Mouse (Mus musculus) CD8-positive naive resting alpha-beta T cell, adult 2 months (primary cell): ENCODE measurements at regions not wholly inside any gene's neighbourhood (a gene's known extent, or its start where the extent isn't known, plus 50 kb on each side); places are given as distances from the start of the nearest gene placed in this dataset.

ENCODE experiments used
- DNase-seq, 2 experiments: peaks; one replicate each; pipeline ENCODE4 v3.0.0; 2022; ENCODE audit warnings: low read depth in 2 of 2, low spot score in 2 of 2

- DNase-seq, result no peak
Measured at GRCm38 (mm10) chr10:98041766-98042165, 315.2 kb upstream of the C030005K15Rik start.

GRCm38 (mm10) chr10:98043873-98044272 is 317.3 kb upstream of the C030005K15Rik start:
- no peak for DNase-seq

GRCm38 (mm10) chr10:98044579-98044978 is 318.0 kb upstream of the C030005K15Rik start:
- no peak for DNase-seq

- no peak for DNase-seq
Measured at GRCm38 (mm10) chr10:98073432-98073831, 346.9 kb upstream of the C030005K15Rik start.

- DNase-seq, result no peak
Measured at GRCm38 (mm10) chr10:98084881-98085280, 358.3 kb upstream of the C030005K15Rik start.

- DNase-seq, result no peak
Measured at GRCm38 (mm10) chr10:98116296-98116695, 389.7 kb upstream of the C030005K15Rik start.

- no peak for DNase-seq
Measured at GRCm38 (mm10) chr10:98125713-98126112, 399.2 kb upstream of the C030005K15Rik start.

- no peak for DNase-seq
Measured at GRCm38 (mm10) chr10:98135026-98135425, 408.5 kb upstream of the C030005K15Rik start.

- DNase-seq, result no peak
Measured at GRCm38 (mm10) chr10:98145773-98146172, 419.2 kb upstream of the C030005K15Rik start.

- DNase-seq, result no peak
Measured at GRCm38 (mm10) chr10:98146998-98147863, 420.7 kb upstream of the C030005K15Rik start.

- no peak for DNase-seq
Measured at GRCm38 (mm10) chr10:98155982-98156381, 429.4 kb upstream of the C030005K15Rik start.

- no peak for DNase-seq
Measured at GRCm38 (mm10) chr10:98185666-98186065, 459.1 kb upstream of the C030005K15Rik start.

- no peak for DNase-seq
Measured at GRCm38 (mm10) chr10:98196852-98197251, 470.3 kb upstream of the C030005K15Rik start.

GRCm38 (mm10) chr10:98210246-98210645 is 483.7 kb upstream of the C030005K15Rik start:
- no peak for DNase-seq

- DNase-seq, result no peak
Measured at GRCm38 (mm10) chr10:98212876-98213587, 486.5 kb upstream of the C030005K15Rik start.

GRCm38 (mm10) chr10:98231017-98231416 is 504.5 kb upstream of the C030005K15Rik start:
- no peak for DNase-seq

- no peak for DNase-seq
Measured at GRCm38 (mm10) chr10:98231705-98232235, 505.2 kb upstream of the C030005K15Rik start.

- no peak for DNase-seq
Measured at GRCm38 (mm10) chr10:98248311-98248710, 521.8 kb upstream of the C030005K15Rik start.

GRCm38 (mm10) chr10:98257980-98258707 is 531.6 kb upstream of the C030005K15Rik start:
- no peak for DNase-seq

- DNase-seq, result no peak
Measured at GRCm38 (mm10) chr10:98259283-98259682, 532.7 kb upstream of the C030005K15Rik start.

GRCm38 (mm10) chr10:98268511-98268910 is 542.0 kb upstream of the C030005K15Rik start:
- no peak for DNase-seq
